ENCODE assay signal across 9 mouse cellular contexts in the genomic region with DNA sequence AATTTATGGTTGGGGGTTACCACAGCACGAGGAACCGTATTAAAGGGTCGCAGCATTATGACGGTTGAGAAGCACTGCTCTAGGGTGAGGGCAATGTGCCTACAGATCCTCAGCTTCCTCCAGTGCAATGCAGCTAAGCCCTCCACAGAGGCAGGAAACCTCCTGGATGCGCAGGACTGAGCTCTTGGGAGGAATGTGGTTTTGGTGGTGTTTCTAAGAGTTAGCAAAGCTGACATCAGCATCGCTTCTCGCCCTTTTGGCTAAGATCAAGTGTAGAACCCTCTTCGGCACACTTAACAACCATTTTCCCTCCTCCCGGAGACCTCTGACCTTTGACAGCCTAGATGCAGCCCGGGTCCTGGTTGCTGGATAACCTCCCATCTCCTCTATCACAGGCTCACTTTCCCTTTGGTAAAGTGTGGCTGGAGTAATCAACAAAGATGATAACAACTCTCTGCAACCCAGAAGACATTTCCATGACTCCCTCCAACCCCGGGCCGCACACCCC. TPM values are rescaled to one million over a fixed set of nuclear protein-coding genes. Genes with fewer than 3 reads are reported as not detected.
DNase-seq lines count a peak whose midpoint lies in the region; ATAC-seq and TF ChIP-seq lines count a peak whose summit lies in the region.
"Had no signal": no experiment of that assay in that cellular context is flagged by ENCODE, and none has a peak within 500 bp of the region (broad histone marks: within the 10 kb centered on the region; RNA-seq: fewer than 3 reads in every experiment).

No protein-coding gene starts in this region.

- peak overlapping the region; percentile 35 for H3K4me3 ChIP-seq in left cerebral cortex, adult 2 months
- peak overlapping the region; percentile 38 for H3K4me3 ChIP-seq in embryonic facial prominence, embryonic 14.5 days (ENCODE audit: low read depth, low read length)
- H3K4me3 ChIP-seq in kidney, embryonic 16.5 days (ENCODE audit: low read length), result peak overlapping the region; percentile 55
- H3K4me3 ChIP-seq in neural tube, embryonic 11.5 days (ENCODE audit: low read depth, low read length), result peak overlapping the region; percentile 32
- H3K4me3 ChIP-seq: myocyte had no signal

- peaks cover 6% of the 10 kb centered on the region; the same call in 1 of the 2 replicates for H3K4me1 ChIP-seq in embryonic facial prominence, embryonic 14.5 days (ENCODE audit: control insufficient read depth, insufficient read depth, low read length)
- H3K4me1 ChIP-seq in kidney, embryonic 16.5 days (ENCODE audit: insufficient read depth, low read length), result peaks cover 12% of the 10 kb centered on the region
- H3K4me1 ChIP-seq in neural tube, embryonic 11.5 days (ENCODE audit: control insufficient read depth, insufficient read depth, low read length), result peaks cover 4% of the 10 kb centered on the region; the same call in 1 of the 2 replicates

- 31% methylated on average over 12 of the region's 12 CpGs for WGBS in embryonic facial prominence, embryonic 14.5 days
- 33% methylated on average over 12 of the region's 12 CpGs for WGBS in kidney, embryonic 16.5 days
- WGBS in neural tube, embryonic 11.5 days, result 34% methylated on average over 12 of the region's 12 CpGs

- no peak for DNase-seq in left cerebral cortex, adult 2 months (ENCODE audit: extremely low spot score in 1 of 2, low spot score in 2 of 2)
- DNase-seq in left cerebral cortex, adult 11 months (ENCODE audit: low spot score), result no peak
- DNase-seq in embryonic facial prominence, embryonic 14.5 days (ENCODE audit: low spot score), result no peak
- DNase-seq in neural tube, embryonic 11.5 days (ENCODE audit: low spot score), result no peak
- no peak for DNase-seq in cerebellum, adult 9-10 months
- no peak for DNase-seq in Muller cell, postnatal 12 days (ENCODE audit: inconsistent ontology term)

- TF ChIP-seq CTCF in left cerebral cortex, adult 2 months (IDR thresholded peaks at IDR 0.05), result no peak

- intact Hi-C loops in left cerebral cortex, adult 2 months (cut with DNase I), result no loop called here

- peak overlapping the region; percentile 62 for H3K4me2 ChIP-seq in embryonic facial prominence, embryonic 14.5 days (ENCODE audit: low read depth, low read length)
- peak overlapping the region; percentile 59 for H3K4me2 ChIP-seq in kidney, embryonic 16.5 days (replicated peaks; ENCODE audit: low read depth, low read length)
- H3K4me2 ChIP-seq in neural tube, embryonic 11.5 days (ENCODE audit: low read depth), result peak overlapping the region; percentile 60

- H3K27ac ChIP-seq in left cerebral cortex, adult 2 months, result no peak overlapping the region
- H3K27ac ChIP-seq in embryonic facial prominence, embryonic 14.5 days (replicated peaks; ENCODE audit: low read depth, low read length), result no peak overlapping the region
- H3K27ac ChIP-seq in kidney, embryonic 16.5 days (ENCODE audit: low read length), result no peak overlapping the region
- no peak overlapping the region for H3K27ac ChIP-seq in neural tube, embryonic 11.5 days (ENCODE audit: low read depth, low read length)

- H3K9ac ChIP-seq in embryonic facial prominence, embryonic 14.5 days (ENCODE audit: low read depth, low read length), result 0 out of 2 replicates have a peak overlapping the region, but pooled peaks have one; percentile 34
- peak overlapping the region; percentile 56 for H3K9ac ChIP-seq in kidney, embryonic 16.5 days (replicated peaks; ENCODE audit: low read length)
- H3K9ac ChIP-seq in neural tube, embryonic 11.5 days (ENCODE audit: low read length), result no peak overlapping the region

- ATAC-seq in embryonic facial prominence, embryonic 14.5 days (ENCODE audit: low read depth), result no peak
- ATAC-seq in kidney, embryonic 16.5 days (ENCODE audit: low FRiP score, low TSS enrichment), result no peak
- no peak for ATAC-seq in neural tube, embryonic 11.5 days (ENCODE audit: insufficient read depth, low FRiP score, low TSS enrichment)
- no peak for ATAC-seq in frontal cortex, adult (ENCODE audit: low TSS enrichment)

- no peaks in the 10 kb centered on the region for H3K9me3 ChIP-seq in embryonic facial prominence, embryonic 14.5 days (ENCODE audit: control insufficient read depth, low read length)
- no peaks in the 10 kb centered on the region for H3K9me3 ChIP-seq in kidney, embryonic 16.5 days (ENCODE audit: low read length)
- H3K9me3 ChIP-seq in neural tube, embryonic 11.5 days (ENCODE audit: control insufficient read depth, low read length), result no peaks in the 10 kb centered on the region

- H3K36me3 ChIP-seq in embryonic facial prominence, embryonic 14.5 days (ENCODE audit: control insufficient read depth, insufficient read depth, low read length), result no peaks in the 10 kb centered on the region
- no peaks in the 10 kb centered on the region for H3K36me3 ChIP-seq in kidney, embryonic 16.5 days (ENCODE audit: insufficient read depth, low read length)
- H3K36me3 ChIP-seq in neural tube, embryonic 11.5 days (ENCODE audit: control insufficient read depth, insufficient read depth, low read length), result no peaks in the 10 kb centered on the region

- H3K27me3 ChIP-seq in embryonic facial prominence, embryonic 14.5 days (replicated peaks; ENCODE audit: control insufficient read depth, insufficient read depth, low read length), result peaks cover 29% of the 10 kb centered on the region
- peaks cover 23% of the 10 kb centered on the region for H3K27me3 ChIP-seq in kidney, embryonic 16.5 days (ENCODE audit: insufficient read depth, low read length)
- H3K27me3 ChIP-seq in neural tube, embryonic 11.5 days (ENCODE audit: control insufficient read depth, insufficient read depth, low read length), result peaks cover 25% of the 10 kb centered on the region

RNA-seq across cellular contexts. Expression of a gene that starts 1.2 kb away (rescaled TPM):
- total RNA-seq in left cerebral cortex, adult 2 months (2021), result 1 to 10 TPM; 1.8 to 2.2 TPM
- polyA plus RNA-seq in embryonic facial prominence, embryonic 14.5 days (2014; fragmentation: Nextera tagmentation; extraction: Ambion mirVana), result 1.9 and 2.2 TPM in 2 replicates
- 31.2 and 34.5 TPM in 2 replicates for polyA plus RNA-seq in kidney, embryonic 16.5 days (2015; fragmentation: Nextera tagmentation; extraction: Ambion mirVana)
- polyA plus RNA-seq in neural tube, embryonic 11.5 days (2014; fragmentation: Nextera tagmentation; extraction: Ambion mirVana), result 1.1 and 1.2 TPM in 2 replicates

RNA-seq across cellular contexts. Expression of a gene that starts 31.4 kb away (rescaled TPM):
- total RNA-seq in left cerebral cortex, adult 2 months (2021), result 10 to 100 TPM; 10.8 to 11.4 TPM
- 65.1 and 68.7 TPM in 2 replicates for polyA plus RNA-seq in embryonic facial prominence, embryonic 14.5 days (2014; fragmentation: Nextera tagmentation; extraction: Ambion mirVana)
- polyA plus RNA-seq in kidney, embryonic 16.5 days (2015; fragmentation: Nextera tagmentation; extraction: Ambion mirVana), result 50.0 and 52.6 TPM in 2 replicates
- 19.7 and 22.9 TPM in 2 replicates for polyA plus RNA-seq in neural tube, embryonic 11.5 days (2014; fragmentation: Nextera tagmentation; extraction: Ambion mirVana)
